Mouse (Mus musculus) ES-E14 (cell line): ENCODE data around the gene Klhdc8a. TPM values are rescaled to one million over a fixed set of nuclear protein-coding genes. Genes with fewer than 3 reads are reported as not detected.

ENCODE experiments used
- DNase-seq: peaks from one replicate; pipeline ENCODE4 v3.0.0-alpha.2; 2013; ENCODE audit warnings: low read depth, low spot score
- H3K27ac ChIP-seq: 2 replicates; pipeline ENCODE4 v1.5.1; 2012; ENCODE audit warnings: low read depth, mild to moderate bottlenecking, low read length, moderate library complexity, mixed read lengths; ENCODE audit not compliant: poor library complexity, insufficient read depth, severe bottlenecking
- H3K36me3 ChIP-seq: 2 replicates; pipeline ENCODE4 v1.6.1; 2012; ENCODE audit warnings: mild to moderate bottlenecking, low read length, moderate library complexity, mixed read lengths; ENCODE audit not compliant: control insufficient read depth, poor library complexity, insufficient read depth, severe bottlenecking
- H3K4me1 ChIP-seq, 2 experiments: fragments of 150-350 bp in 1 of 2; sonication (generic) in 1 of 2; 2 replicates each; pipeline ENCODE4 v1.6.1; 2012; ENCODE audit warnings: low read length in 2 of 2, mild to moderate bottlenecking in 1 of 2, mixed read lengths in 1 of 2; ENCODE audit not compliant: control insufficient read depth in 2 of 2, insufficient read depth in 2 of 2, poor library complexity in 1 of 2
- H3K4me3 ChIP-seq, 2 experiments: fragments of 150-350 bp in 1 of 2; sonication (generic) in 1 of 2; 2 replicates each; pipeline ENCODE4 v1.5.1; 2012; ENCODE audit warnings: low read length in 2 of 2, low read depth in 1 of 2, mild to moderate bottlenecking in 1 of 2, mixed read lengths in 1 of 2; ENCODE audit not compliant: insufficient read depth in 1 of 2, poor library complexity in 1 of 2, severe bottlenecking in 1 of 2
- H3K9ac ChIP-seq: 2 replicates; pipeline ENCODE4 v1.6.1; 2012; ENCODE audit warnings: low read depth, mild to moderate bottlenecking, low read length, mixed read lengths; ENCODE audit not compliant: poor library complexity, insufficient read depth, severe bottlenecking
- H3K9me3 ChIP-seq: fragments of 150-350 bp; sonication (generic); 2 replicates; pipeline ENCODE4 v1.6.1; 2012; ENCODE audit warnings: low read depth, mild to moderate bottlenecking, low read length; ENCODE audit not compliant: control insufficient read depth, insufficient read depth
- CHD2 ChIP-seq: IDR thresholded peaks from 2 replicates; pipeline ENCODE4 v1.6.1; 2014; ENCODE audit warnings: mild to moderate bottlenecking, low read depth, low read length, inconsistent platforms
- HCFC1 ChIP-seq: IDR thresholded peaks from 2 replicates; pipeline ENCODE4 v1.6.1; 2012; ENCODE audit warnings: low read length, inconsistent platforms, borderline replicate concordance; ENCODE audit not compliant: insufficient read depth
- MAFK ChIP-seq: IDR thresholded peaks from 2 replicates; pipeline ENCODE4 v1.6.1; 2014; ENCODE audit warnings: mild to moderate bottlenecking, low read depth, low read length, inconsistent platforms; ENCODE audit not compliant: insufficient read depth
- ZC3H11A ChIP-seq: IDR thresholded peaks from 2 replicates; pipeline ENCODE4 v1.6.1; 2012; ENCODE audit warnings: low read depth, mild to moderate bottlenecking, inconsistent platforms, low read length, borderline replicate concordance
- ZNF384 ChIP-seq: IDR thresholded peaks from 2 replicates; pipeline ENCODE4 v1.6.1; 2012; ENCODE audit warnings: low read depth, low read length, inconsistent platforms
- in situ Hi-C, 2 experiments: fragments of 600-800 bp; cut with MboI; formaldehyde crosslinking; loops; one replicate each; pipeline ENCODE4 v1.15.1; 2025; ENCODE audit warnings: low sequenced_read_pairs in 2 of 2, inconsistent platforms in 1 of 2; ENCODE audit not compliant: unreplicated experiment in 2 of 2
- total RNA-seq: library from RNA; depleted of rRNA; stranded (reverse); fragments of 300-350 nt; gene quantifications from 2 replicates; pipeline ENCODE4 v1.2.3, GENCODE M21; 2012; rRNA removed

The Klhdc8a gene
- total RNA-seq, 1 experiment, result 2.8 TPM

- Histone ChIP-seq H3K4me3 (no peak overlapping the region), H3K9ac (no peak overlapping the region), H3K36me3 (peaks cover 3% of the 10 kb centered on the region; the same call in 1 of the 2 replicates), H3K9me3 (no peaks in the 10 kb centered on the region), H3K27ac (no peak overlapping the region), H3K4me1 (peaks cover 2 to 7% of the 10 kb centered on the region in 2 experiments; a peak in 2 of 4 replicates)
- in situ Hi-C loops, result no loop called here
- DNase-seq, result no peak
- no peak for TF ChIP-seq CHD2
- TF ChIP-seq ZC3H11A, result no peak
- TF ChIP-seq ZNF384, result no peak
- TF ChIP-seq HCFC1, result no peak
- no peak for TF ChIP-seq MAFK
Measured at GRCm38 (mm10) chr1:132354234-132354633, 55.8 kb downstream of the Klhdc8a start.

GRCm38 (mm10) chr1:132355162-132355601 lies 56.8 kb downstream of the Klhdc8a start:
- H3K27ac ChIP-seq, result no peak overlapping the region
- no peak for TF ChIP-seq MAFK
- TF ChIP-seq ZNF384, result no peak
- TF ChIP-seq CHD2, result no peak
- no peak for TF ChIP-seq ZC3H11A
- TF ChIP-seq HCFC1, result no peak
- in situ Hi-C loops, result loop anchor here in 1 of 2 experiments (5.0 kb wide), 1 partner anchor 48 kb away; no protein-coding TSS in a partner anchor
- H3K4me3 ChIP-seq, result no peak overlapping the region
- no peak overlapping the region for H3K9ac ChIP-seq
- H3K4me1 ChIP-seq, result peaks cover 2 to 7% of the 10 kb centered on the region in 2 experiments; a peak in 2 of 4 replicates
- H3K36me3 ChIP-seq, result peaks cover 3% of the 10 kb centered on the region; the same call in 1 of the 2 replicates
- DNase-seq, result no peak
- H3K9me3 ChIP-seq, result no peaks in the 10 kb centered on the region

GRCm38 (mm10) chr1:132355841-132356242 lies 57.4 kb downstream of the Klhdc8a start:
- TF ChIP-seq ZC3H11A (peak; percentile 98), HCFC1 (no peak), CHD2 (no peak), MAFK (no peak)
- no peaks in the 10 kb centered on the region for H3K9me3 ChIP-seq
- peaks cover 2 to 11% of the 10 kb centered on the region in 2 experiments; a peak in 2 of 4 replicates for H3K4me1 ChIP-seq
- peaks cover 10% of the 10 kb centered on the region; the same call in 1 of the 2 replicates for H3K36me3 ChIP-seq
- in situ Hi-C loops, result loop anchor here in 1 of 2 experiments (5.0 kb wide), 1 partner anchor 49 kb away; no protein-coding TSS in a partner anchor
- H3K4me3 ChIP-seq, result no peak overlapping the region
- DNase-seq, result peak; percentile 83
- no peak overlapping the region for H3K27ac ChIP-seq
- H3K9ac ChIP-seq, result no peak overlapping the region

GRCm38 (mm10) chr1:132356841-132357240 lies 58.4 kb downstream of the Klhdc8a start:
- Histone ChIP-seq H3K4me1 (peaks cover 2 to 11% of the 10 kb centered on the region in 2 experiments; a peak in 2 of 4 replicates), H3K27ac (no peak overlapping the region), H3K36me3 (peaks cover 12% of the 10 kb centered on the region; the same call in 1 of the 2 replicates), H3K4me3 (no peak overlapping the region), H3K9ac (no peak overlapping the region), H3K9me3 (no peaks in the 10 kb centered on the region)
- no peak for DNase-seq
- in situ Hi-C loops, result loop anchor here in 1 of 2 experiments (5.0 kb wide), 1 partner anchor 50 kb away; no protein-coding TSS in a partner anchor
- no peak for TF ChIP-seq CHD2
- no peak for TF ChIP-seq ZC3H11A
- no peak for TF ChIP-seq ZNF384
- TF ChIP-seq HCFC1, result no peak
- TF ChIP-seq MAFK, result no peak

Other genes with a start within 250 kb of the Klhdc8a start
- gene Mfsd4a, start 230.6 kb upstream of the Klhdc8a start, total RNA-seq, result 1.3 and 2.4 TPM in 2 replicates
- 9.6 and 10.8 TPM in 2 replicates for gene Cdk18, start 158.9 kb upstream of the Klhdc8a start, total RNA-seq
- 3.9 and 4.3 TPM in 2 replicates for gene Lemd1, start 107.2 kb upstream of the Klhdc8a start, total RNA-seq
- 5.0 and 6.5 TPM in 2 replicates for gene AC124108.1, start 107.2 kb upstream of the Klhdc8a start, total RNA-seq
- gene Gm10188, start 68.9 kb upstream of the Klhdc8a start, total RNA-seq, result 0.37 TPM in 1 of 2 replicates, not detected in the other
- 7.4 and 8.0 TPM in 2 replicates for gene Nuak2, start 17.5 kb downstream of the Klhdc8a start, total RNA-seq
- gene Tmcc2, start 92.7 kb downstream of the Klhdc8a start, total RNA-seq, result 5.8 and 7.9 TPM in 2 replicates
- 6.5 and 8.4 TPM in 2 replicates for gene Dstyk, start 118.9 kb downstream of the Klhdc8a start, total RNA-seq
- gene Rbbp5, start 178.7 kb downstream of the Klhdc8a start, total RNA-seq, result 45.0 and 51.7 TPM in 2 replicates
- gene Tmem81, start 207.6 kb downstream of the Klhdc8a start, total RNA-seq, result 4.3 and 6.8 TPM in 2 replicates
- gene Cntn2, start 244.6 kb downstream of the Klhdc8a start, total RNA-seq, result 2.9 and 4.8 TPM in 2 replicates